Mouse (Mus musculus) limb, embryonic 14.5 days (tissue): ENCODE data around the gene Trem1. TPM values are rescaled to one million over a fixed set of nuclear protein-coding genes. Genes with fewer than 3 reads are reported as not detected.
A peak's percentile ranks its signal among the peaks of the same experiment; 100 is the strongest.

ENCODE experiments used
- ATAC-seq: fragments of 200-750 bp; cut with Nextera tagmentation; 2 replicates; pipeline ENCODE4 v1.8.0; 2017; ENCODE audit warnings: low read depth, moderate number of reproducible peaks, moderate TSS enrichment; ENCODE audit not compliant: low FRiP score
- DNase-seq: peaks from one replicate; pipeline ENCODE4 v3.0.0-alpha.2; 2015; ENCODE audit warnings: low spot score
- H3K27ac ChIP-seq: fragments of 300-500 bp; sonication (generic); replicated peaks from 2 replicates; pipeline ENCODE4 v1.5.1; 2014; ENCODE audit warnings: low read depth, mild to moderate bottlenecking, low read length, moderate library complexity, mixed read lengths
- H3K27me3 ChIP-seq: fragments of 300-500 bp; sonication (generic); 2 replicates; pipeline ENCODE4 v1.6.1; 2014; ENCODE audit warnings: low read length, mixed read lengths; ENCODE audit not compliant: control insufficient read depth, insufficient read depth
- H3K36me3 ChIP-seq: fragments of 300-500 bp; sonication (generic); 2 replicates; pipeline ENCODE4 v1.6.1; 2014; ENCODE audit warnings: mild to moderate bottlenecking, low read length, moderate library complexity, mixed read lengths; ENCODE audit not compliant: control insufficient read depth, insufficient read depth
- H3K4me1 ChIP-seq: fragments of 300-500 bp; sonication (generic); 2 replicates; pipeline ENCODE4 v1.6.1; 2014; ENCODE audit warnings: antibody characterized with exemption, low read length, mixed read lengths; ENCODE audit not compliant: control insufficient read depth, insufficient read depth
- H3K4me2 ChIP-seq: fragments of 300-500 bp; sonication (generic); replicated peaks from 2 replicates; pipeline ENCODE4 v1.6.1; 2014; ENCODE audit warnings: low read depth, mild to moderate bottlenecking, low read length, moderate library complexity; ENCODE audit not compliant: severe bottlenecking
- H3K4me3 ChIP-seq: fragments of 300-500 bp; sonication (generic); replicated peaks from 2 replicates; pipeline ENCODE4 v1.5.1; 2014; ENCODE audit warnings: low read length
- H3K9ac ChIP-seq: fragments of 300-500 bp; sonication (generic); 2 replicates; pipeline ENCODE4 v1.6.1; 2014; ENCODE audit warnings: mild to moderate bottlenecking, low read depth, low read length, moderate library complexity; ENCODE audit not compliant: severe bottlenecking
- H3K9me3 ChIP-seq: fragments of 300-500 bp; sonication (generic); 2 replicates; pipeline ENCODE4 v1.6.1; 2016; ENCODE audit warnings: low read length; ENCODE audit not compliant: control insufficient read depth
- POLR2A ChIP-seq: fragments of 200-500 bp; IDR thresholded peaks from 2 replicates; pipeline ENCODE4 v1.8.0; 2012; ENCODE audit warnings: inconsistent platforms, mild to moderate bottlenecking, moderate library complexity, borderline replicate concordance; ENCODE audit not compliant: insufficient read depth, insufficient read length; ENCODE audit errors: extremely low read depth
- whole genome bisulfite sequencing: fragments of 180-500 bp; shearing (Covaris S2); extraction: QIAGEN DNeasy Blood & Tissue Kit; methylation state at CpG from one replicate; pipeline ENCODE4 v1.1.7; 2014; 5-methylcytosine and 5-hydroxymethylcytosine counted together
- polyA plus RNA-seq, 2 experiments: library from polyadenylated mRNA; depleted of rRNA in 1 of 2; stranded (reverse) in 1 of 2; unstranded in 1 of 2; fragments of >200 nt; fragmentation: Nextera tagmentation in 1 of 2; extraction: Ambion mirVana in 1 of 2; gene quantifications; 2 replicates each; pipeline versions ENCODE4 v1.2.1 to v1.2.3; 2012 to 2014

Gene Trem1
- polyA plus RNA-seq, 2 experiments, result 0.01 to 0.08 TPM

- 96% methylated on average over 1 of the region's 1 CpGs for WGBS
- Histone ChIP-seq H3K27me3 (no peaks in the 10 kb centered on the region), H3K4me3 (no peak overlapping the region), H3K4me1 (no peaks in the 10 kb centered on the region), H3K27ac (no peak overlapping the region), H3K9ac (no peak overlapping the region), H3K4me2 (no peak overlapping the region), H3K36me3 (no peaks in the 10 kb centered on the region), H3K9me3 (no peaks in the 10 kb centered on the region)
- no peak for TF ChIP-seq POLR2A
- ATAC-seq (no peak), DNase-seq (no peak)
Observed at GRCm38 (mm10) chr17:48215429-48215828, 17.1 kb upstream of the Trem1 start.

GRCm38 (mm10) chr17:48230680-48231079 is 1.9 kb upstream of the Trem1 start:
- H3K4me1 ChIP-seq, result no peaks in the 10 kb centered on the region
- H3K4me2 ChIP-seq, result no peak overlapping the region
- no peak overlapping the region for H3K4me3 ChIP-seq
- H3K27ac ChIP-seq, result no peak overlapping the region
- no peaks in the 10 kb centered on the region for H3K9me3 ChIP-seq
- DNase-seq (no peak), ATAC-seq (no peak)
- H3K27me3 ChIP-seq, result no peaks in the 10 kb centered on the region
- 90% methylated on average over 7 of the region's 7 CpGs for WGBS
- H3K9ac ChIP-seq, result no peak overlapping the region
- no peaks in the 10 kb centered on the region for H3K36me3 ChIP-seq
- no peak for TF ChIP-seq POLR2A

- Histone ChIP-seq H3K27ac (no peak overlapping the region), H3K36me3 (no peaks in the 10 kb centered on the region), H3K27me3 (no peaks in the 10 kb centered on the region), H3K9me3 (no peaks in the 10 kb centered on the region; the same call in 1 of the 2 replicates), H3K4me3 (no peak overlapping the region), H3K4me1 (no peaks in the 10 kb centered on the region), H3K9ac (no peak overlapping the region), H3K4me2 (no peak overlapping the region)
- no peak for DNase-seq
- WGBS, result 90% methylated on average over 4 of the region's 4 CpGs
- TF ChIP-seq POLR2A, result no peak
- ATAC-seq, result no peak
Observed at GRCm38 (mm10) chr17:48233789-48234188, 1.2 kb downstream of the Trem1 start.

DNA sequence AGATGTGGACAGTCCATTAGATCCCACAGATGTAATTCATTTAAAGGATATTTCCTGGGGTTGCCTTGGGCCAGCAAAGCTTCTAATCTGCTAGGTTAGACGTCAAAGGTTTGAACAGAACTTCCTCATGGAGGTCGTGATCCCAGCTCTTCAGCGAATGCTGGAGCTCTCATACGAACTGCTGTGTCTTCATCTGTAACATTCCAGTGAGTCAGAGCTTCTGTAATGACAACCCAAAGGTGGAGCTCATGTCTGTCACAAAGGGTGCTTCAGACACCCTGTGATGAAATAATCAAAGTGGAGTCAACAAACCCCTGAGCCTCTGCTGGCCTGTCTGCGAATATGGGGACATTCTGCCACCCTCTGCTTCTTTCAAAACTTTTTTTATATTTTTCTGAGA is 2.0 kb downstream of the Trem1 start:
- Histone ChIP-seq H3K4me3 (no peak overlapping the region), H3K27ac (no peak overlapping the region), H3K4me1 (no peaks in the 10 kb centered on the region), H3K27me3 (no peaks in the 10 kb centered on the region), H3K9ac (no peak overlapping the region), H3K4me2 (no peak overlapping the region), H3K36me3 (no peaks in the 10 kb centered on the region), H3K9me3 (no peaks in the 10 kb centered on the region; the same call in 1 of the 2 replicates)
- ATAC-seq (no peak), DNase-seq (no peak)
- 64% methylated on average over 5 of the region's 5 CpGs for WGBS
- no peak for TF ChIP-seq POLR2A

DNA sequence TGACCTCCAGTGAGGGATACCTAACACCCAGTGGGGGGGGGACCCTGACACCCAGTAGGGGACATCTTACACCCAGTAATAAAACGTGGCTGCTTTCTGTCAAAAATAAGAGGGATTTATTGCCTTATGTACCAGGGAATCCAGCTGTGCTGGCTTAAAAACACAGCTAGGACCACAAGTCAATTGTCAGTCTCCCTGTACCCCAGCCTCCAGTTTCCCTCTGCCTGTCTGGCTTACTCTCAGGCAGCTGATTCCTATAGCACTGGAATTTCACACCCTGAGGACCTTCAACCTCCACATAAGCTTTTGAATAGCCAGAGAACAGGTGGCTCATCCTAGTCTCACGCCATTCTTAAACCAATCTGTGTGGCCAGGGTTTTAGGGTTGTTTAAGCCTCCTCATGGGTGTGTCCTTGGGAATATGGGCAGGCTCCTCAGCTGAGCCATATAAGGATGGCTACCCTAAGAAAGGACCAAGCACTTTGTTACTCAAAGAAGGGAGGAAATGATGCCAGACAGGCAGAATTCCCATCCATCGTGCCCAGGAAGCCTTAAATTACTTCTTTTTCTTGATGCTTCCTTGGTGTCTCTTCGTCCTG is 3.3 kb downstream of the Trem1 start:
- TF ChIP-seq POLR2A, result no peak
- DNase-seq (peak; percentile 8), ATAC-seq (peak; percentile 62; the same call in 1 of the 2 replicates)
- Histone ChIP-seq H3K9me3 (no peaks in the 10 kb centered on the region; the same call in 1 of the 2 replicates), H3K4me3 (no peak overlapping the region), H3K9ac (no peak overlapping the region), H3K27ac (no peak overlapping the region), H3K27me3 (no peaks in the 10 kb centered on the region), H3K4me2 (no peak overlapping the region), H3K36me3 (no peaks in the 10 kb centered on the region), H3K4me1 (no peaks in the 10 kb centered on the region)
- WGBS, result 37% methylated on average over 4 of the region's 4 CpGs

- DNase-seq, result no peak
- TF ChIP-seq POLR2A, result no peak
- Histone ChIP-seq H3K9ac (no peak overlapping the region), H3K9me3 (no peaks in the 10 kb centered on the region; the same call in 1 of the 2 replicates), H3K27me3 (no peaks in the 10 kb centered on the region), H3K4me2 (no peak overlapping the region), H3K4me3 (no peak overlapping the region), H3K36me3 (no peaks in the 10 kb centered on the region), H3K27ac (no peak overlapping the region), H3K4me1 (no peaks in the 10 kb centered on the region)
- WGBS, result 92% methylated on average over 8 of the region's 8 CpGs
- no peak for ATAC-seq
Observed at GRCm38 (mm10) chr17:48237621-48238020, 5.1 kb downstream of the Trem1 start.
